Mouse (Mus musculus): Measurements from ENCODE around the gene Stfa3. TPM values are rescaled to one million over a fixed set of nuclear protein-coding genes. Genes with fewer than 3 reads are reported as not detected.
"Not testable (repeated sequence)": the region's sequence is repeated elsewhere in the genome, so short reads cannot be mapped to it uniquely, and the experiment has no call there.

Gene Stfa3
- total RNA-seq (2014; fragmentation: Nextera tagmentation) (not detected in 2 replicates), total RNA-seq (2017) (not detected in 2 replicates)

DNA sequence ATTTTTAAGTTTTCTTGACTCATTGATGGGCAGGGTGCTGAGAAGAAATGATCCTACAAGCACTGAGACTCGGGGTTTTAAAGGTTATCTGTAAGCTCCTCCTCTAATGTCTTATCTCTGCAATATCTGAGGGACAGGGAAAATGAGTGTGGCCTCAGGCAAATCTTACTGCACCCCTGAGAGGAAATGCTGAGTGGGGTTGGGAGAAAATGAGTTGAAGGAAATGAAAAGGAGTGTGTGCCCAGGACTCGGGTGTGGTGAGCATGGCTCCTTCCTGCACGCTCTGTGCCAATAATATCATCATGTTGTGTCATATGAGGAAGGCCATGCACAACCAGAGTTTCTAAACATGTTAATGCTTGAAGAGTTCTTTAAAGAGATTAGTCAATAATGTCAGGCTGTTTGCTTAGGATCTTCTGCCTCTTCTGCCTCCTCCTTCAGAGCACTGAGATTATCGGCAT lies at the start of gene Stfa3:
Gene Stfa3 (minus strand): TSS at position 51 of the 461 bp plus-strand sequence.
- no peak for ATAC-seq (replicated peaks; ENCODE audit: low FRiP score, low TSS enrichment, poor library complexity, severe bottlenecking)

GRCm38 (mm10) chr16:36502286-36502685 lies 47.1 kb upstream of the Stfa3 start:
- no peak for ATAC-seq (replicated peaks; ENCODE audit: low FRiP score, low TSS enrichment, poor library complexity, severe bottlenecking)

DNA sequence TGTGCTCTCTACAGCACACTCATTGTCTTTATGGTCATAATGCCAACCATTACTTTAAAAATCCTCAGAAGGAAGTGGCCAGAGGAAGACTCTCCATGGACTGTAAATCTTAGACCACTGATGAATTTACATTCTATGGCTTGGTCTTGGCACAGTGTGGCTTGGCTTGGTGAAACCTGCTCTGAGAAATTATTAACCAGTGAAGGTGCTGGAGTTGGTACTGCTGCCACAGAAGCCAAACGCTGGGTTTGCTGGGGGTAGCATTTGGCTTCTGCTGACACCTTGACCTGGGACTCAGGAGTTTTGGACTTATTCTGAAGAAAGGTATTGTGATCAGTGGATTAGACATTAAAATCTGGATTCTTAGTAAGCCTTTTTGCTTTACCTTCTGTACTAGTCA lies 37.2 kb upstream of the Stfa3 start:
- no peak for ATAC-seq (replicated peaks; ENCODE audit: low FRiP score, low TSS enrichment, poor library complexity, severe bottlenecking)

DNA sequence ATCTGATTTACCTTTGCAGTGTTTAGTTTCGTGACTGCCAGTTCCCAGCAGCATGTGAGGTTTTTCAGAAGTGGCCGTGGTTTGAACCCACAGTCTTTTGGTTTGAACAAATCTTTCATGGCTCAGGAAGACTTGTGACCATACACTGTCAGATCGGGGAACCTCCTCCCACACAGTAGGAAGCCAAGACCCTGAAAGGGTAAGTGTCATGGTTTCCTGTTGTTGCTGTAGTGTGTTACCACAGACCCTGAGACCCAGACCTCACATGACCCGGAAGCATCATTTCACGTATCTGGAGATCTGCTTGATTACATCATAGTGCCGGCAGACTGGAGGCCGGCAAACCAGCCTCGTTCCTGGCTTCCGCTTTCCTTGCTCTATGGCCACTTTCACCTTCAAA lies 21.7 kb upstream of the Stfa3 start:
- 0 out of 2 replicates have a peak, but pooled peaks have one; percentile 44 for ATAC-seq (replicated peaks; ENCODE audit: low FRiP score, low TSS enrichment, poor library complexity, severe bottlenecking)

- ATAC-seq (replicated peaks; ENCODE audit: low FRiP score, low TSS enrichment, poor library complexity, severe bottlenecking), result no peak
Measured at GRCm38 (mm10) chr16:36475530-36475929, 20.3 kb upstream of the Stfa3 start.

GRCm38 (mm10) chr16:36474849-36475248 lies 19.7 kb upstream of the Stfa3 start:
- ATAC-seq (replicated peaks; ENCODE audit: low FRiP score, low TSS enrichment, poor library complexity, severe bottlenecking), result no peak

DNA sequence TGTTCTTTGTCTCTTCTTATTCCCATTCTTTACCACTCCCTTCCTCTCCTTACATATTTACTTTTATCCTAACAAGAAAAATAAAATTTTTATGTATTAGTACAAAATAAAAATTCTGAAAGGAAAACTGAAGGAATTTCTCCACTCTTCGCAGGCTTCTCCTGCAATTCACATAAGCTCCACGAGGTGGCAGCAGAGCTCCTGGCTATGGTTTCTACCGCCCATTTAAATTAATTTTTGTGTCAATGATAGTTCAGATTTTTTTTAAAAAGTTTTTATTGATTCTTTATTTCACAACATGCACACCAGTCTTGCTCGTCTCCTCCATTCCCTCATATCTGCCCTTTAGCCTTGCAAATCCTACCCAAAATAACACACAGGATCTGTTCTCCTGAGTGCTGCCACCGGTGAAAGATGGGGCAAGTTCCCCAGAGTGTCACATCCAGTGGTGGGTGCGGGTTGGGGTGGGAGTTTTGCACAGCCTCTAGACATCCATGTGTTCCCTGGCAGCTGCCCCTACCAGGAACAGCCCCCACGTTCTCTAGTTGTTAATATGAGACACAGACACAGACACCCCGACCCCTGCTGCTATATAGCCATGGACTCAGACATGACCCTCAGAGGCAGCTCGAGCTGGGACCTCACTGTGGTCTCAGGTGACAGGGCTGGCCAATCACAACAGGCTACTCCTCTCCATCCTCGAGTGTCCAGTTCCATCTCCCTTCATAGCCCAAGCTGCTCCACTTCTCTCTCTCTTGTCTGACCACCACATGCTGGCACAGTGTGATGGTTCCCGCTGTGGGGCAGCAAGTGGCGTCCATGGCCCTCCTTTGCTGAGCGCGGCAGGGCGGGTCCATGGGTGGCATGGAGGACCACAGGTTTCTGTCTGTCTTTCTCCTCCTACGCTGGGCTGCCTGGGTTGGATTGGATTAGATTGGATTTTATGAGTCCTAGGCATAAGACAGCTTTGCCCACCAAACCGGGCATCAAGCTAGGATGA lies 18.3 kb upstream of the Stfa3 start:
- no peak for ATAC-seq (replicated peaks; ENCODE audit: low FRiP score, low TSS enrichment, poor library complexity, severe bottlenecking)

- ATAC-seq (replicated peaks; ENCODE audit: low FRiP score, low TSS enrichment, poor library complexity, severe bottlenecking), result no peak
Measured at GRCm38 (mm10) chr16:36471066-36471633, 16.0 kb upstream of the Stfa3 start.

DNA sequence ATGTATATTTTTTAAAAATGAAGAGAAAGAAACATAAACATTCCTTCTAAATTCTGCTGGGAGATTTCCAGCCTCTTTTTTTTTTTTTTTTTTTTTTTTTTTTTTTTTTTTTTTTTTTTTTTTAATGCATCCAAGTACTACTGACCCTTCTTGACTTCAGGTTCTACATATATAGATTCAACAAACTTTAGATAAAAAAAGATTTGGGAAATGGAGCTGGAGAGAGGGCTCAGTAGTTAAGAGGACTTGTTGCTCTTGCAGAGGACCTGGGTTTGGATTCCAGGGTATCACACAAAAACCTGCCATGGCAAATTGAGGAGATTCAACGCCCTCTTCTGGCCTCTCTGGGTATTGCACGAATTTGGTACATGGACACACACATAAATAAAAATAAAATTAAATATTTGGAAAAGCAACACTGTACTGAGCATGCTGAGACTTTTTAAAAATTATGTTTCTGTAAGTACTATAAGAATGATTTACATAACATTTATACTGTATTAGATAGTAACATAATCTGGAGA lies 14.8 kb upstream of the Stfa3 start:
- no peak for ATAC-seq (replicated peaks; ENCODE audit: low FRiP score, low TSS enrichment, poor library complexity, severe bottlenecking)

- ATAC-seq (replicated peaks; ENCODE audit: low FRiP score, low TSS enrichment, poor library complexity, severe bottlenecking), result no peak
Measured at GRCm38 (mm10) chr16:36469367-36469766, 14.2 kb upstream of the Stfa3 start.

- ATAC-seq (replicated peaks; ENCODE audit: low FRiP score, low TSS enrichment, poor library complexity, severe bottlenecking), result no peak
Measured at GRCm38 (mm10) chr16:36468862-36469261, 13.7 kb upstream of the Stfa3 start.

GRCm38 (mm10) chr16:36467936-36468335 lies 12.7 kb upstream of the Stfa3 start:
- no peak for ATAC-seq (replicated peaks; ENCODE audit: low FRiP score, low TSS enrichment, poor library complexity, severe bottlenecking)

DNA sequence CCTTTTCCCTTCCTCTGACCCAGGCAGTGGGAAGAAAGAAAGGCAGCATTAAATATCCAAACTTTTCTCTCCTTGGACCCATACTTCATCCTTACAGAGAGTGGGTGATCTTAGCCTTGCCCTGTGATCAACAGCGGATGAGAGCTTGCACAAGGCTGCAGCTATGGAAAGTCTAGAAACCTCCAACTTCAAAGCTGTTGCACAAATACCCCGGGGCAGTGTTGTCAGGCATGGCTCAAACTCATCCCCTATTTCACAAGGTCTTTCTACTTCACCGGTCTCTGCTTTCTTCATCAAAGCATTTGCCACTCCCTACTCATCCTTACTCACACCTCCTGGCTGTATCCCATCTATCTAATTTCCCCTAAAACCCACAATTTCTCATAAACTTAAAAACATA lies 10.2 kb upstream of the Stfa3 start:
- ATAC-seq (replicated peaks; ENCODE audit: low FRiP score, low TSS enrichment, poor library complexity, severe bottlenecking), result no peak

DNA sequence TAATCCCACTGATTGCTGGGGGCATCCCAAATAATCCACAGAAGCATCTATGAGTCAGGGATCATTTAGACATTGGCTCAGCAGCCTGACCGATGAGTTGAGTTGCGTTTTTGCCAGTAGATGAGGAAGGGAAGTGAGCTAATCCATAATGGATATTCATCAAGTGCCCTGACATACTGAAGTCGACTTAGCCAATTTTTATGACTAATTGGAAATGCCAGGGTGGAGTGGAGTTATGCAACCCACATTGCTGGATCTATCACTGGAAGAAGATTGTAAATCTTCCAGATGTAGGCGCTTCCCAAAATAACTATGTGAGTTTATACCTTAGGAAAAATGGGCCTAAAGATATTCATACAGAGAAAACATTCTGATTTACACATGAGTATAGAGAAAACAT lies 8.9 kb upstream of the Stfa3 start:
- ATAC-seq (replicated peaks; ENCODE audit: low FRiP score, low TSS enrichment, poor library complexity, severe bottlenecking), result no peak

DNA sequence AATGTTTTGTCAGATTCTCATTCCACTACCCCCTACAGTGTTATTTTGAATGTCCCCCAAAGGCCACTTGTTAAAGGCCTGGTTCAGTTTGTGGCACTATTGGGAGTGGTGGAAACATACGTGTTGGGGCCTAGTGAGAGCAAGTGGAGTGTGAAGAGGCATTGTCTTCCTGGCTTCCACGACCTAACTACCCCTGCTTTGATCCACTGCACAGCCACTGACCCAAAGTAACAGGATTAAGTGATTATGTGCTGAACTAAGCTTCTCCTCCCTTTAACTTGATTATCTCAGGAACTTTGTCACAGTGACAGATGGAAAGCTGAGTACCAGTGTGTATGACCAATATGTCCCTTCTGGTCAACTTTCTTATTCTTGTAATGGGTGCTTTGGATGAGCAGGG lies 5.2 kb upstream of the Stfa3 start:
- ATAC-seq (replicated peaks; ENCODE audit: low FRiP score, low TSS enrichment, poor library complexity, severe bottlenecking), result no peak

GRCm38 (mm10) chr16:36420979-36421378 lies 34.2 kb downstream of the Stfa3 start:
- not testable (repeated sequence) for ATAC-seq (replicated peaks; ENCODE audit: low FRiP score, low TSS enrichment, poor library complexity, severe bottlenecking)

- ATAC-seq (replicated peaks; ENCODE audit: low FRiP score, low TSS enrichment, poor library complexity, severe bottlenecking), result no peak
Measured at GRCm38 (mm10) chr16:36408357-36408756, 46.8 kb downstream of the Stfa3 start, which contains the start of gene Stfa2. TSS of gene Stfa2 (minus strand) at chr16:36408457.
